Mouse (Mus musculus) MEL (cell line): ENCODE results near the gene Ston2. TPM values are rescaled to one million over a fixed set of nuclear protein-coding genes. Genes with fewer than 3 reads are reported as not detected.

Experiments
- DNase-seq: peaks from one replicate; pipeline ENCODE4 v3.0.0; 2011; ENCODE audit warnings: low read depth, low spot score
- H3K27ac ChIP-seq: 2 replicates; pipeline ENCODE4 v1.5.1; 2012; ENCODE audit warnings: low read depth, mild to moderate bottlenecking, control low read depth, low read length, moderate library complexity; ENCODE audit not compliant: control insufficient read depth
- H3K27me3 ChIP-seq, 2 experiments: fragments of 150-350 bp in 1 of 2; sonication (generic) in 1 of 2; 2 replicates each; pipeline ENCODE4 v1.6.1; 2012; ENCODE audit warnings: low read length in 2 of 2, mild to moderate bottlenecking in 2 of 2, improper control_type of control experiment in 1 of 2, moderate library complexity in 1 of 2; ENCODE audit not compliant: insufficient read depth in 2 of 2, control insufficient read depth in 1 of 2
- H3K36me3 ChIP-seq, 2 experiments: 2 replicates each; pipeline ENCODE4 v1.6.1; 2012 to 2014; ENCODE audit warnings: low read length in 2 of 2, improper control_type of control experiment in 1 of 2, inconsistent platforms in 1 of 2, mild to moderate bottlenecking in 1 of 2; ENCODE audit not compliant: insufficient read depth in 2 of 2, control insufficient read depth in 1 of 2
- H3K4me1 ChIP-seq, 2 experiments: fragments of 150-350 bp in 1 of 2; sonication (generic) in 1 of 2; 2 replicates each; pipeline ENCODE4 v1.6.1; 2012; ENCODE audit warnings: low read length in 2 of 2, improper control_type of control experiment in 1 of 2, mild to moderate bottlenecking in 1 of 2; ENCODE audit not compliant: insufficient read depth in 2 of 2, control insufficient read depth in 1 of 2
- H3K4me3 ChIP-seq, 2 experiments: fragments of 150-350 bp in 1 of 2; sonication (generic) in 1 of 2; 2 replicates each; pipeline ENCODE4 v1.5.1; 2012; ENCODE audit warnings: low read depth in 2 of 2, low read length in 2 of 2, mild to moderate bottlenecking in 2 of 2, moderate library complexity in 2 of 2, control low read depth in 1 of 2, improper control_type of control experiment in 1 of 2; ENCODE audit not compliant: control insufficient read depth in 1 of 2, insufficient read depth in 1 of 2
- H3K79me2 ChIP-seq: 2 replicates; pipeline ENCODE4 v1.6.1; 2012; ENCODE audit warnings: mild to moderate bottlenecking, low read length, moderate library complexity; ENCODE audit not compliant: control insufficient read depth, poor library complexity, insufficient read depth
- H3K9ac ChIP-seq: 2 replicates; pipeline ENCODE4 v1.6.1; 2012; ENCODE audit warnings: low read depth, mild to moderate bottlenecking, control low read depth, low read length, moderate library complexity; ENCODE audit not compliant: control insufficient read depth, poor library complexity, severe bottlenecking
- H3K9me3 ChIP-seq: fragments of 150-350 bp; sonication (generic); replicated peaks from 2 replicates; pipeline ENCODE4 v1.6.1; 2012; ENCODE audit warnings: mild to moderate bottlenecking, low read length, improper control_type of control experiment, moderate library complexity; ENCODE audit not compliant: insufficient read depth
- BHLHE40 ChIP-seq: IDR thresholded peaks from 2 replicates; pipeline ENCODE4 v1.6.1; 2012; ENCODE audit warnings: low read depth, mild to moderate bottlenecking, inconsistent platforms, low read length, improper control_type of control experiment, borderline replicate concordance
- CHD1 ChIP-seq: IDR thresholded peaks from 2 replicates; pipeline ENCODE4 v1.6.1; 2012; ENCODE audit warnings: low read depth, mild to moderate bottlenecking, inconsistent platforms, low read length, improper control_type of control experiment
- CHD2 ChIP-seq: IDR thresholded peaks from 2 replicates; pipeline ENCODE4 v1.6.1; 2011; ENCODE audit warnings: low read length, improper control_type of control experiment
- ELF1 ChIP-seq: IDR thresholded peaks from 2 replicates; pipeline ENCODE4 v1.6.1; 2014; ENCODE audit warnings: low read depth, mild to moderate bottlenecking, inconsistent platforms, low read length, improper control_type of control experiment, moderate library complexity
- EP300 ChIP-seq, 2 experiments: IDR thresholded peaks; 2 replicates each; pipeline ENCODE4 v1.6.1; 2011; ENCODE audit warnings: improper control_type of control experiment in 2 of 2, low read length in 2 of 2, low read depth in 1 of 2, mild to moderate bottlenecking in 1 of 2
- ETS1 ChIP-seq: IDR thresholded peaks from 2 replicates; pipeline ENCODE4 v1.6.1; 2012; ENCODE audit warnings: low read depth, mild to moderate bottlenecking, inconsistent platforms, low read length, improper control_type of control experiment, moderate library complexity
- GABPA ChIP-seq: IDR thresholded peaks from 2 replicates; pipeline ENCODE4 v1.6.1; 2012; ENCODE audit warnings: low read depth, mild to moderate bottlenecking, inconsistent platforms, low read length, improper control_type of control experiment, moderate library complexity
- MAX ChIP-seq: IDR thresholded peaks from 2 replicates; pipeline ENCODE4 v1.6.1; 2011; ENCODE audit warnings: low read length, improper control_type of control experiment
- MAZ ChIP-seq: IDR thresholded peaks from 2 replicates; pipeline ENCODE4 v1.6.1; 2012; ENCODE audit warnings: low read depth, mild to moderate bottlenecking, inconsistent platforms, low read length, improper control_type of control experiment
- MEF2A ChIP-seq: IDR thresholded peaks from 2 replicates; pipeline ENCODE4 v1.6.1; 2014; ENCODE audit warnings: low read depth, mild to moderate bottlenecking, inconsistent platforms, low read length, improper control_type of control experiment; ENCODE audit not compliant: poor library complexity, insufficient replicate concordance, severe bottlenecking; ENCODE audit errors: extremely low read depth
- MXI1 ChIP-seq: IDR thresholded peaks from 2 replicates; pipeline ENCODE4 v1.6.1; 2011; ENCODE audit warnings: mild to moderate bottlenecking, low read depth, low read length, improper control_type of control experiment
- MYB ChIP-seq: IDR thresholded peaks from 2 replicates; pipeline ENCODE4 v1.6.1; 2011; ENCODE audit warnings: mild to moderate bottlenecking, low read depth, low read length, improper control_type of control experiment
- NRF1 ChIP-seq: IDR thresholded peaks from 2 replicates; pipeline ENCODE4 v1.6.1; 2014; ENCODE audit warnings: low read depth, mild to moderate bottlenecking, inconsistent platforms, low read length, improper control_type of control experiment, moderate library complexity; ENCODE audit not compliant: poor library complexity, insufficient read depth, severe bottlenecking
- POLR2A ChIP-seq, 2 experiments: IDR thresholded peaks; 2 replicates each; pipeline ENCODE4 v1.6.1; 2011 to 2012; ENCODE audit warnings: low read length in 2 of 2, mild to moderate bottlenecking in 2 of 2, control low read depth in 1 of 2, improper control_type of control experiment in 1 of 2, low read depth in 1 of 2, moderate library complexity in 1 of 2; ENCODE audit not compliant: control insufficient read depth in 1 of 2, insufficient read depth in 1 of 2, poor library complexity in 1 of 2
- POLR2AphosphoS2 ChIP-seq: IDR thresholded peaks from 2 replicates; pipeline ENCODE4 v1.6.1; 2011; ENCODE audit warnings: low read length, improper control_type of control experiment
- SIN3A ChIP-seq: IDR thresholded peaks from 2 replicates; pipeline ENCODE4 v1.6.1; 2012; ENCODE audit warnings: low read length, improper control_type of control experiment, inconsistent platforms
- SMC3 ChIP-seq: IDR thresholded peaks from 2 replicates; pipeline ENCODE4 v1.6.1; 2011; ENCODE audit warnings: low read depth, low read length, improper control_type of control experiment
- TAL1 ChIP-seq: IDR thresholded peaks from 2 replicates; pipeline ENCODE4 v1.6.1; 2012; ENCODE audit warnings: mild to moderate bottlenecking, inconsistent platforms, low read length, moderate library complexity, mixed read lengths
- TBP ChIP-seq: IDR thresholded peaks from 2 replicates; pipeline ENCODE4 v1.8.0; 2011; ENCODE audit warnings: low read depth, low read length, improper control_type of control experiment
- ZC3H11A ChIP-seq: IDR thresholded peaks from 2 replicates; pipeline ENCODE4 v1.6.1; 2012; ENCODE audit warnings: low read depth, mild to moderate bottlenecking, inconsistent platforms, low read length, improper control_type of control experiment
- ZKSCAN1 ChIP-seq: IDR thresholded peaks from 2 replicates; pipeline ENCODE4 v1.6.1; 2012; ENCODE audit warnings: low read depth, mild to moderate bottlenecking, inconsistent platforms, low read length, improper control_type of control experiment, moderate library complexity
- polyA plus RNA-seq, 2 experiments: library from polyadenylated mRNA; stranded (reverse) in 1 of 2; unstranded in 1 of 2; fragments of >175 nt in 1 of 2; fragments of >200 nt in 1 of 2; gene quantifications; 2 replicates each; pipeline versions ENCODE4 v1.2.1 to v1.2.4; 2012; ENCODE audit warnings: low replicate concordance in 2 of 2, low read depth in 1 of 2; ENCODE audit not compliant: insufficient read length in 2 of 2, insufficient read depth in 1 of 2, missing spikeins in 1 of 2
- total RNA-seq: library from RNA; depleted of rRNA; stranded (reverse); fragments of 300-350 nt; gene quantifications from 2 replicates; pipeline ENCODE4 v1.2.3, GENCODE M21; 2012

Ston2 gene
- total and polyA plus RNA-seq, 3 experiments: not detected

- H3K9me3 ChIP-seq: no peaks in the 10 kb centered on the region
- no peaks in the 10 kb centered on the region for H3K27me3 ChIP-seq
- H3K4me1 ChIP-seq: no peaks in the 10 kb centered on the region
- DNase-seq: no peak
- H3K27ac ChIP-seq: no peak overlapping the region
- no peaks in the 10 kb centered on the region for H3K36me3 ChIP-seq
- no peaks in the 10 kb centered on the region for H3K79me2 ChIP-seq
- no peak for TF ChIP-seq MEF2A
- no peak for TF ChIP-seq TBP
- no peak for TF ChIP-seq CHD2
- TF ChIP-seq NRF1: no peak
- TF ChIP-seq MYB: no peak
- no peak for TF ChIP-seq MXI1
- TF ChIP-seq ETS1: no peak
- TF ChIP-seq ZC3H11A: no peak
- no peak for TF ChIP-seq POLR2AphosphoS2
- TF ChIP-seq MAZ: no peak
- H3K4me3 ChIP-seq: no peak overlapping the region
- no peak overlapping the region for H3K9ac ChIP-seq
Measured at GRCm38 (mm10) chr12:91709634-91710033, 78.6 kb downstream of the Ston2 start.

GRCm38 (mm10) chr12:91709232-91709631 lies 79.0 kb downstream of the Ston2 start:
- no peak overlapping the region for H3K4me3 ChIP-seq
- H3K79me2 ChIP-seq: no peaks in the 10 kb centered on the region
- no peak for DNase-seq
- H3K27ac ChIP-seq: no peak overlapping the region
- H3K9ac ChIP-seq: no peak overlapping the region
- no peaks in the 10 kb centered on the region for H3K9me3 ChIP-seq
- TF ChIP-seq POLR2A (IDR thresholded peaks at IDR 0.05; ENCODE audit: control insufficient read depth in 1 of 2, insufficient read depth in 1 of 2, low read depth in 1 of 2, low read length in 2 of 2, poor library complexity in 1 of 2) (no peak), ELF1 (no peak), EP300 (IDR thresholded peaks at IDR 0.05; ENCODE audit: low read depth in 1 of 2, low read length in 2 of 2) (no peak), CHD1 (no peak), ETS1 (no peak), GABPA (no peak), MAX (no peak), SIN3A (no peak), SMC3 (no peak), CHD2 (no peak), TAL1 (no peak), ZKSCAN1 (no peak), BHLHE40 (no peak)
- TF ChIP-seq, all 39 proteins: peak for 0
- H3K36me3 ChIP-seq: no peaks in the 10 kb centered on the region
- no peaks in the 10 kb centered on the region for H3K27me3 ChIP-seq
- H3K4me1 ChIP-seq: no peaks in the 10 kb centered on the region
